Mouse (Mus musculus) intestine, postnatal 0 days (tissue): ENCODE measurements around the gene Gm45140. TPM values are rescaled to one million over a fixed set of nuclear protein-coding genes. Genes with fewer than 3 reads are reported as not detected.

ENCODE experiments used
- ATAC-seq: fragments of 200-750 bp; cut with Nextera tagmentation; 2 replicates; pipeline ENCODE4 v1.8.0; 2017; ENCODE audit warnings: mild to moderate bottlenecking, moderate TSS enrichment, moderate library complexity
- H3K27ac ChIP-seq: fragments of 300-500 bp; sonication (generic); 2 replicates; pipeline ENCODE4 v1.5.1; 2014; ENCODE audit warnings: mild to moderate bottlenecking, low read depth, low read length, moderate library complexity
- H3K27me3 ChIP-seq: fragments of 300-500 bp; sonication (generic); replicated peaks from 2 replicates; pipeline ENCODE4 v1.6.1; 2014; ENCODE audit warnings: low read length, mixed read lengths; ENCODE audit not compliant: control insufficient read depth, insufficient read depth
- H3K36me3 ChIP-seq: fragments of 300-500 bp; sonication (generic); 2 replicates; pipeline ENCODE4 v1.6.1; 2014; ENCODE audit warnings: mild to moderate bottlenecking, moderate library complexity; ENCODE audit not compliant: control insufficient read depth, insufficient read depth
- H3K4me1 ChIP-seq: fragments of 300-500 bp; sonication (generic); replicated peaks from 2 replicates; pipeline ENCODE4 v1.6.1; 2014; ENCODE audit warnings: antibody characterized with exemption, low read length, mixed read lengths; ENCODE audit not compliant: control insufficient read depth, insufficient read depth
- H3K4me2 ChIP-seq: fragments of 300-500 bp; sonication (generic); replicated peaks from 2 replicates; pipeline ENCODE4 v1.6.1; 2014; ENCODE audit warnings: low read depth, mild to moderate bottlenecking, moderate library complexity
- H3K4me3 ChIP-seq: fragments of 300-500 bp; sonication (generic); 2 replicates; pipeline ENCODE4 v1.5.1; 2014; ENCODE audit warnings: low read depth, low read length
- H3K9ac ChIP-seq: fragments of 300-500 bp; sonication (generic); 2 replicates; pipeline ENCODE4 v1.6.1; 2014; ENCODE audit warnings: mild to moderate bottlenecking, low read depth, low read length
- H3K9me3 ChIP-seq: fragments of 300-500 bp; sonication (generic); 2 replicates; pipeline ENCODE4 v1.6.1; 2016; ENCODE audit warnings: mixed run types; ENCODE audit not compliant: control insufficient read depth
- CTCF ChIP-seq: sonication (generic); IDR thresholded peaks from 2 replicates; pipeline ENCODE4 v1.5.1; 2016; ENCODE audit warnings: low read depth, mild to moderate bottlenecking, control low read depth, antibody characterized with exemption, moderate library complexity
- WGBS: fragments of 180-500 bp; shearing (Covaris S2); extraction: QIAGEN DNeasy Blood & Tissue Kit; methylation state at CpG from one replicate; pipeline ENCODE4 v1.1.7; 2014; 5-methylcytosine and 5-hydroxymethylcytosine counted together
- polyA plus RNA-seq: library from polyadenylated mRNA; unstranded; fragments of >200 nt; fragmentation: Nextera tagmentation; extraction: Ambion mirVana; gene quantifications from 2 replicates; pipeline ENCODE4 v1.2.1, GENCODE M21; 2015

Gm45140 gene
- polyA plus RNA-seq, 1 experiment from 2014 or later: 2.0 TPM

GRCm38 (mm10) chr6:87746059-87746458 is 89.5 kb downstream of the Gm45140 start:
- Histone ChIP-seq H3K9me3 (no peaks in the 10 kb centered on the region), H3K4me3 (no peak overlapping the region), H3K4me1 (0 out of 2 replicates have a peak, but pooled peaks cover 3% of the 10 kb centered on the region), H3K27me3 (no peaks in the 10 kb centered on the region), H3K9ac (no peak overlapping the region), H3K4me2 (no peak overlapping the region), H3K36me3 (no peaks in the 10 kb centered on the region), H3K27ac (no peak overlapping the region)
- WGBS: 50% methylated on average over 3 of the region's 3 CpGs
- no peak for ATAC-seq
- no peak for TF ChIP-seq CTCF

GRCm38 (mm10) chr6:87745301-87745700 is 90.3 kb downstream of the Gm45140 start:
- 37% methylated on average over 1 of the region's 1 CpGs for WGBS
- Histone ChIP-seq H3K27ac (no peak overlapping the region), H3K9me3 (no peaks in the 10 kb centered on the region), H3K4me1 (0 out of 2 replicates have a peak, but pooled peaks cover 3% of the 10 kb centered on the region), H3K36me3 (no peaks in the 10 kb centered on the region), H3K4me3 (no peak overlapping the region), H3K9ac (no peak overlapping the region), H3K27me3 (no peaks in the 10 kb centered on the region), H3K4me2 (no peak overlapping the region)
- no peak for TF ChIP-seq CTCF
- no peak for ATAC-seq

- TF ChIP-seq CTCF: no peak
- Histone ChIP-seq H3K9ac (no peak overlapping the region), H3K4me3 (no peak overlapping the region), H3K9me3 (no peaks in the 10 kb centered on the region), H3K36me3 (no peaks in the 10 kb centered on the region), H3K27ac (no peak overlapping the region), H3K4me1 (0 out of 2 replicates have a peak, but pooled peaks cover 3% of the 10 kb centered on the region), H3K4me2 (no peak overlapping the region), H3K27me3 (no peaks in the 10 kb centered on the region)
- 83% methylated on average over 3 of the region's 3 CpGs for whole genome bisulfite sequencing
- ATAC-seq: no peak
Measured at GRCm38 (mm10) chr6:87744632-87745031, 91.0 kb downstream of the Gm45140 start.

- no peak overlapping the region for H3K9ac ChIP-seq
- no peaks in the 10 kb centered on the region for H3K36me3 ChIP-seq
- WGBS: 79% methylated on average over 5 of the region's 5 CpGs
- H3K4me3 ChIP-seq: no peak overlapping the region
- no peak overlapping the region for H3K4me2 ChIP-seq
- no peak for ATAC-seq
- no peak overlapping the region for H3K27ac ChIP-seq
- H3K4me1 ChIP-seq: 0 out of 2 replicates have a peak, but pooled peaks cover 3% of the 10 kb centered on the region
- TF ChIP-seq CTCF: no peak
- H3K27me3 ChIP-seq: no peaks in the 10 kb centered on the region
- no peaks in the 10 kb centered on the region for H3K9me3 ChIP-seq
Measured at GRCm38 (mm10) chr6:87743281-87743680, 92.3 kb downstream of the Gm45140 start.

- no peak overlapping the region for H3K27ac ChIP-seq
- WGBS: 85% methylated on average over 5 of the region's 5 CpGs
- no peak for ATAC-seq
Measured at GRCm38 (mm10) chr6:87742804-87743203, 92.8 kb downstream of the Gm45140 start.

GRCm38 (mm10) chr6:87741978-87742377 is 93.6 kb downstream of the Gm45140 start:
- Histone ChIP-seq H3K4me1 (0 out of 2 replicates have a peak, but pooled peaks cover 3% of the 10 kb centered on the region), H3K4me3 (no peak overlapping the region), H3K27ac (no peak overlapping the region), H3K36me3 (no peaks in the 10 kb centered on the region), H3K9ac (no peak overlapping the region), H3K4me2 (no peak overlapping the region), H3K27me3 (no peaks in the 10 kb centered on the region), H3K9me3 (no peaks in the 10 kb centered on the region)
- WGBS: 83% methylated on average over 8 of the region's 8 CpGs
- TF ChIP-seq CTCF: no peak
- ATAC-seq: peak; percentile 19; the same call in 1 of the 2 replicates

More at GRCm38 (mm10) chr6:87742804-87743203, 92.8 kb downstream of the Gm45140 start:
- Histone ChIP-seq H3K27me3 (no peaks in the 10 kb centered on the region), H3K36me3 (no peaks in the 10 kb centered on the region), H3K9ac (no peak overlapping the region), H3K9me3 (no peaks in the 10 kb centered on the region), H3K4me2 (no peak overlapping the region), H3K4me3 (no peak overlapping the region), H3K4me1 (0 out of 2 replicates have a peak, but pooled peaks cover 3% of the 10 kb centered on the region)
- TF ChIP-seq CTCF: peak; percentile 62

GRCm38 (mm10) chr6:87740496-87740895 is 95.1 kb downstream of the Gm45140 start:
- Histone ChIP-seq H3K9me3 (no peaks in the 10 kb centered on the region), H3K4me1 (0 out of 2 replicates have a peak, but pooled peaks cover 2% of the 10 kb centered on the region), H3K36me3 (no peaks in the 10 kb centered on the region), H3K27me3 (no peaks in the 10 kb centered on the region), H3K27ac (no peak overlapping the region), H3K4me3 (no peak overlapping the region), H3K4me2 (no peak overlapping the region), H3K9ac (no peak overlapping the region)
- ATAC-seq: no peak
- TF ChIP-seq CTCF: no peak
